Mouse (Mus musculus) cerebellum, adult 8-10 months (tissue): ENCODE measurements around the gene Cluh.

ENCODE experiments used
- DNase-seq: peaks from one replicate; pipeline ENCODE4 v3.0.0; 2022

The Cluh gene

DNA sequence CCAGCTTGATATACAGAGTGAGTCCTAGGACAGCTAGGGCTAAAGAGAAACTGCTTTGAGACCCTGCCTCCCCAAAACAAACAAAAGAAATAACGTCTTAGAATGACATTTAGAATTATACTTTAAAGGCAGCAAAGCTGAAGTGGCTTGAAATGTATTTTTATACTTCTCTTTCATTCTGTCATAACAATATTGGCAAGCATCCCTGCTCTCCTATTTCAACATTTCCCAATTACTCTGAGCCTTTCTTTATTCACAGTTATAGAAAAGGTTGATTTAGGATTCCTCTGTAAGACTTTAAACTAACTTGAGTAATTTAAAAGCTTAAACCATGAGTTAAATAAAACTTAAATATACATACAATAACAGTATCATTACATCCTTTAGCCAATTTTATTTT, 42.9 kb downstream of the Cluh start:
- DNase-seq = no peak

DNA sequence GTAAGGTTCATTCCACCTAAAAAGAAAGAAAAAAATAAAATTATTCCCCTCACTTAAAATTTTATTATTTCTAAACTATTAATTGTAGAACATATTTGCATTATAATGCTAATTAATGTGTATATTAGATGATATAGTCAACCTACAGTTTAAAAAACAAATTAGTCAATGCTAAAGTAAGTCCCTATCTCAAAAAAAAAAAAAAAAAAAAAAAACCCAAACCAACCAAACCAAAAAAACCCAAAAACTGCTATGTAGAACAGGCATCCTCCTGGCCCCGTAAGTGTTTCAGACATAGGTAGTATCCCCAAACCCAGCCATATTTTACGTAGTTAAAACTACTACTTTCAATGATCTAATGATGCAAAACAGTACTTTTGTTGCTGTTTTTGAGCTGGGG, 50.2 kb downstream of the Cluh start:
- DNase-seq = no peak

DNA sequence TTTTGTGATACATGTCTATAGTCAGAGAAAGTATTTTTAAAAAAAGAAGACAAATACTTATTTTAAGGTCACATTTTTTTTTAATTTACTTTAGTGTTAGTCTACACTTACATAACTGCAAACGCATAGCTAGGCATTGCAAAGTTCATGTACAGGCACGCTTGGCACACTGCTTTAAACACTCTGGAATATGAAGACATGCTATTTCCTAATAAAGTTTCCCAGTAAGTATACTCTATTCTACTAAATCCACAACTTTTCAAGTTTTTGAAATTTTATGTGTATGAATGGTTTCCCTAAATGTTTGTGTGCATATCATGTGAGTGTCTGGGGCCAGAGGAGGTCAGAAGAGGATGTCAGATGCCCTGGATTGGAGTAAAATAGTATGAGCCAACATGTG, 54.8 kb downstream of the Cluh start:
- no peak for DNase-seq

DNA sequence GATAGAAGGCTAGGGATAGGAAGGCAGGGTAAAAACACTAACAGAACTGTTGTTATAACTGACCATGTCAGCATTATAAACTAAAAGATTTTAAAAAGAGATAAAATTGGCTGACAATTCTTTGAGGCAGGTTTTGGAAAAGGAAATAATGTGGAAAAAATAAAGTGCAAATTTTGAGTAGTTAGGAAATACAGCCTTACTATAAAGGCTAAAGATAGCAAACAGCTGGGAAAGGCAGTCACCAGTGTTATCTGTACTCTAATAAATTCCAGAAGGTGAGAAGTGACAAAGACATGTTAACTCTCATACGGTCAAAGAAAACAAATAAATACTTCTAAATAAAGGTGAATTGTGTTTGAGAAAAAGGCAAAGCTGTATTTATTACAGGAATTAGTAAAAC, 59.5 kb downstream of the Cluh start:
- DNase-seq = no peak

DNA sequence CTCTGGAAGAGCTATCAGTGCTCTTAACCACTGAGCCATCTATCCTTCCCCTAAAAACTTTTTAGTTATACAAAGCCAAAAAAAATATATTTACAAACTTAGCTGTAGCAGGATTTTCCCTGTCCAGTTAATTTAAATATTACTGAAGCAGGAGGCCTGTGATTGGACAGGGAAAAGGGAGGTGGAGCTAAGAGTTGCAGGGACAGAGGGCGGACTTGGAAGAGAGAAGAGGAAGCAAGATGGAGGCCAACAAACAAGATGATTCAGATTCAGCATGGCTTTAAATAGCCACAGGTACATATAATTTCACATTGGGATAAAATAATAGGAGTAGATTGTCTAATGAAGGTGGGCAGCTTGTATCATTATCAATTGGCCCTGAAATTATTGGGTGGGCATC, 61.4 kb downstream of the Cluh start:
- no peak for DNase-seq

DNA sequence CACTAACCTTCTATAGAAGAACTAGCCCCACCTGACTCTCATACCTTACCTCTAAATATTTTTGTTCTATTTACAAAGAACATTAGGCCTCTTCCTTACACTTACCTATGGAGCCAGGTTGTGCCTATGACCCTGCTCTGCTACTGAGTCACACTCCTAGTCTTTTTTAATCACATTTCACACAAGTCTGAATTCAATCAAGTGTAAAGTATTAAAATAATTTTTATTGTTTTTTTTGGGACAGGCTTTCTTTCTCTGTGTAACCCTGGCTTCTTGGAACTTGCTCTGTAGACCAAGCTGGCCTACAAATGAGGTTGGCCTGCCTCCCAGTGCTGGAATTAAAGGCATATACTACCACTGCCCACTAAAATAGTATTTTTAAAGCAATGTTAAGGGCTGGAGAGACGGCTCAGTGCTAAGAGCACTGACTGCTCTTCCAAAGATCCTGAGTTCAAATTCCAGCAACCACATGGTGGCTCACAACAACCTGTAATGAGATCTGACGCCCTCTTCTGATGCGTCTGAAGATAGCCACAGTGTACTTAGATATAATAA, 66.8 kb downstream of the Cluh start:
- DNase-seq = no peak
